Mouse (Mus musculus): Measurements from ENCODE around the gene Gabrr2. TPM values are rescaled to one million over a fixed set of nuclear protein-coding genes. Genes with fewer than 3 reads are reported as not detected.
"Not testable (repeated sequence)": the region's sequence is repeated elsewhere in the genome, so short reads cannot be mapped to it uniquely, and the experiment has no call there.

Gabrr2 gene
- polyA plus RNA-seq, 1 experiment from 2014 or later: 0.36 TPM

GRCm38 (mm10) chr4:33112866-33113265 is 50.1 kb downstream of the Gabrr2 start:
- H3K9me3 ChIP-seq (ENCODE audit: control insufficient read depth, low read length); H3K36me3 ChIP-seq (ENCODE audit: control insufficient read depth, insufficient read depth, low read length); H3K27me3 ChIP-seq (ENCODE audit: control insufficient read depth, insufficient read depth, low read length); H3K4me1 ChIP-seq (replicated peaks; ENCODE audit: control insufficient read depth, insufficient read depth, low read length); H3K4me2 ChIP-seq (ENCODE audit: low read depth, low read length, severe bottlenecking); H3K27ac ChIP-seq (ENCODE audit: low read depth, low read length); H3K9ac ChIP-seq (ENCODE audit: low read length); ATAC-seq (replicated peaks; ENCODE audit: low FRiP score); H3K4me3 ChIP-seq (ENCODE audit: low read depth, low read length); DNase-seq (ENCODE audit: low spot score): not testable (repeated sequence)
- WGBS: 96% methylated on average over 10 of the region's 14 CpGs

GRCm38 (mm10) chr4:33119118-33119517 is 56.3 kb downstream of the Gabrr2 start:
- 6% methylated on average over 3 of the region's 3 CpGs for WGBS
- H3K27ac ChIP-seq (ENCODE audit: low read depth, low read length); H3K4me1 ChIP-seq (replicated peaks; ENCODE audit: control insufficient read depth, insufficient read depth, low read length); H3K9me3 ChIP-seq (ENCODE audit: control insufficient read depth, low read length); H3K27me3 ChIP-seq (ENCODE audit: control insufficient read depth, insufficient read depth, low read length); H3K4me3 ChIP-seq (ENCODE audit: low read depth, low read length); H3K4me2 ChIP-seq (ENCODE audit: low read depth, low read length, severe bottlenecking); H3K9ac ChIP-seq (ENCODE audit: low read length); ATAC-seq (replicated peaks; ENCODE audit: low FRiP score); H3K36me3 ChIP-seq (ENCODE audit: control insufficient read depth, insufficient read depth, low read length): not testable (repeated sequence)
- peak; percentile 83 for DNase-seq (ENCODE audit: low spot score)

GRCm38 (mm10) chr4:33124493-33124892 is 61.7 kb downstream of the Gabrr2 start:
- Histone ChIP-seq H3K4me2 (ENCODE audit: low read depth, low read length, severe bottlenecking) (no peak overlapping the region), H3K4me1 (replicated peaks; ENCODE audit: control insufficient read depth, insufficient read depth, low read length) (no peaks in the 10 kb centered on the region), H3K4me3 (ENCODE audit: low read depth, low read length) (no peak overlapping the region), H3K9ac (ENCODE audit: low read length) (no peak overlapping the region), H3K36me3 (ENCODE audit: control insufficient read depth, insufficient read depth, low read length) (no peaks in the 10 kb centered on the region), H3K9me3 (ENCODE audit: control insufficient read depth, low read length) (no peaks in the 10 kb centered on the region), H3K27me3 (ENCODE audit: control insufficient read depth, insufficient read depth, low read length) (no peaks in the 10 kb centered on the region), H3K27ac (ENCODE audit: low read depth, low read length) (no peak overlapping the region)
- 77% methylated on average over 6 of the region's 6 CpGs for WGBS
- DNase-seq (ENCODE audit: low spot score): no peak
- no peak for ATAC-seq (replicated peaks; ENCODE audit: low FRiP score)

GRCm38 (mm10) chr4:33125409-33126084 is 62.7 kb downstream of the Gabrr2 start:
- no peak overlapping the region for H3K27ac ChIP-seq (ENCODE audit: low read depth, low read length)
- ATAC-seq (replicated peaks; ENCODE audit: low FRiP score): no peak
- H3K27me3 ChIP-seq (ENCODE audit: control insufficient read depth, insufficient read depth, low read length): no peaks in the 10 kb centered on the region
- no peak overlapping the region for H3K9ac ChIP-seq (ENCODE audit: low read length)
- no peak overlapping the region for H3K4me3 ChIP-seq (ENCODE audit: low read depth, low read length)
- no peaks in the 10 kb centered on the region for H3K36me3 ChIP-seq (ENCODE audit: control insufficient read depth, insufficient read depth, low read length)
- no peak overlapping the region for H3K4me2 ChIP-seq (ENCODE audit: low read depth, low read length, severe bottlenecking)
- WGBS: 80% methylated on average over 10 of the region's 10 CpGs
- H3K4me1 ChIP-seq (replicated peaks; ENCODE audit: control insufficient read depth, insufficient read depth, low read length): no peaks in the 10 kb centered on the region
- no peaks in the 10 kb centered on the region for H3K9me3 ChIP-seq (ENCODE audit: control insufficient read depth, low read length)
- no peak for DNase-seq (ENCODE audit: low spot score)

GRCm38 (mm10) chr4:33132221-33132620 is 69.4 kb downstream of the Gabrr2 start, which contains the start of gene Gabrr1:
Gene Gabrr1, plus strand, starts transcription at chr4:33132521.
- WGBS: 82% methylated on average over 11 of the region's 11 CpGs
- Histone ChIP-seq H3K27ac (ENCODE audit: low read depth, low read length) (no peak within 1 kb of the TSS), H3K4me3 (ENCODE audit: low read depth, low read length) (no peak within 1 kb of the TSS), H3K9ac (ENCODE audit: low read length) (no peak within 1 kb of the TSS), H3K36me3 (ENCODE audit: control insufficient read depth, insufficient read depth, low read length) (no peaks in the 10 kb centered on the region), H3K4me2 (ENCODE audit: low read depth, low read length, severe bottlenecking) (no peak within 1 kb of the TSS), H3K27me3 (ENCODE audit: control insufficient read depth, insufficient read depth, low read length) (no peaks in the 10 kb centered on the region), H3K4me1 (replicated peaks; ENCODE audit: control insufficient read depth, insufficient read depth, low read length) (no peaks in the 10 kb centered on the region), H3K9me3 (ENCODE audit: control insufficient read depth, low read length) (no peaks in the 10 kb centered on the region)
- DNase-seq (ENCODE audit: low spot score) (no peak), ATAC-seq (replicated peaks; ENCODE audit: low FRiP score) (no peak)

Other genes with a start within 250 kb of the Gabrr2 start
- 16.2 and 16.8 TPM in 2 replicates for gene Ankrd6, start 112.2 kb upstream of the Gabrr2 start, polyA plus RNA-seq (2014; fragmentation: Nextera tagmentation; extraction: Ambion mirVana)
- gene Rragd, start 80.0 kb upstream of the Gabrr2 start, polyA plus RNA-seq (2014; fragmentation: Nextera tagmentation; extraction: Ambion mirVana): 28.2 and 30.2 TPM in 2 replicates
- gene Ube2j1, start 31.6 kb upstream of the Gabrr2 start, polyA plus RNA-seq (2014; fragmentation: Nextera tagmentation; extraction: Ambion mirVana): 54.6 and 57.7 TPM in 2 replicates
- not detected in 2 replicates for gene Gabrr1, start 69.5 kb downstream of the Gabrr2 start, polyA plus RNA-seq (2014; fragmentation: Nextera tagmentation; extraction: Ambion mirVana)
- gene Pm20d2, start 126.7 kb downstream of the Gabrr2 start, polyA plus RNA-seq (2014; fragmentation: Nextera tagmentation; extraction: Ambion mirVana): 1.1 and 1.7 TPM in 2 replicates
- 7.9 and 9.0 TPM in 2 replicates for gene Srsf12, start 146.0 kb downstream of the Gabrr2 start, polyA plus RNA-seq (2014; fragmentation: Nextera tagmentation; extraction: Ambion mirVana)
- gene Pnrc1, start 227.2 kb downstream of the Gabrr2 start, polyA plus RNA-seq (2014; fragmentation: Nextera tagmentation; extraction: Ambion mirVana): 84.9 and 87.9 TPM in 2 replicates
- 38.0 and 44.2 TPM in 2 replicates for gene Rngtt, start 247.3 kb downstream of the Gabrr2 start, polyA plus RNA-seq (2014; fragmentation: Nextera tagmentation; extraction: Ambion mirVana)

All from forebrain, embryonic 11.5 days (tissue).